Mouse (Mus musculus) lung, postnatal 0 days (tissue): ENCODE data around the gene 4931429L15Rik.

Source experiments
- CTCF ChIP-seq: IDR thresholded peaks from 2 replicates; pipeline ENCODE4 v1.5.1; 2016; ENCODE audit warnings: antibody characterized with exemption, mild to moderate bottlenecking
- EP300 ChIP-seq: IDR thresholded peaks from 2 replicates; pipeline ENCODE4 v1.6.1; 2016; ENCODE audit warnings: antibody characterized with exemption, mild to moderate bottlenecking, control low read depth

- TF ChIP-seq CTCF (no peak), EP300 (no peak)
These were observed 62.2 kb downstream of the 4931429L15Rik start for GRCm38 (mm10) chr9:46257546-46257945.
